Mouse (Mus musculus) embryonic facial prominence, embryonic 15.5 days (tissue): ENCODE measurements around the gene A1bg. TPM values are rescaled to one million over a fixed set of nuclear protein-coding genes. Genes with fewer than 3 reads are reported as not detected.

Experiments used
- ATAC-seq: fragments of 200-750 bp; cut with Nextera tagmentation; 2 replicates; pipeline ENCODE4 v1.8.0; 2017; ENCODE audit warnings: low read depth, moderate TSS enrichment; ENCODE audit not compliant: insufficient number of reproducible peaks, low FRiP score, low TSS enrichment
- H3K27ac ChIP-seq: fragments of 300-500 bp; sonication (generic); replicated peaks from 2 replicates; pipeline ENCODE4 v1.5.1; 2015; ENCODE audit warnings: mild to moderate bottlenecking, inconsistent platforms
- H3K27me3 ChIP-seq: fragments of 300-500 bp; sonication (generic); 2 replicates; pipeline ENCODE4 v1.6.1; 2015; ENCODE audit warnings: inconsistent platforms
- H3K36me3 ChIP-seq: fragments of 300-500 bp; sonication (generic); 2 replicates; pipeline ENCODE4 v1.6.1; 2015; ENCODE audit warnings: mild to moderate bottlenecking, inconsistent platforms
- H3K4me1 ChIP-seq: fragments of 300-500 bp; sonication (generic); 2 replicates; pipeline ENCODE4 v1.6.1; 2015; ENCODE audit warnings: inconsistent platforms
- H3K4me2 ChIP-seq: fragments of 300-500 bp; sonication (generic); replicated peaks from 2 replicates; pipeline ENCODE4 v1.6.1; 2015; ENCODE audit warnings: mild to moderate bottlenecking, inconsistent platforms
- H3K4me3 ChIP-seq: fragments of 300-500 bp; sonication (generic); replicated peaks from 2 replicates; pipeline ENCODE4 v1.5.1; 2015; ENCODE audit warnings: mild to moderate bottlenecking, inconsistent platforms
- H3K9ac ChIP-seq: fragments of 300-500 bp; sonication (generic); 2 replicates; pipeline ENCODE4 v1.6.1; 2015; ENCODE audit warnings: inconsistent platforms
- H3K9me3 ChIP-seq: fragments of 300-500 bp; sonication (generic); replicated peaks from 2 replicates; pipeline ENCODE4 v1.6.1; 2016; ENCODE audit warnings: inconsistent platforms
- WGBS: fragments of 180-500 bp; shearing (Covaris S2); methylation state at CpG from one replicate; pipeline ENCODE4 v1.1.7; 2015; 5-methylcytosine and 5-hydroxymethylcytosine counted together
- polyA plus RNA-seq: library from polyadenylated mRNA; unstranded; fragments of >200 nt; fragmentation: Nextera tagmentation; extraction: Ambion mirVana; gene quantifications from 2 replicates; pipeline ENCODE4 v1.2.1, GENCODE M21; 2015

Gene A1bg
- polyA plus RNA-seq, result not detected in 2 replicates

GRCm38 (mm10) chr15:60922912-60923311, at the start of gene A1bg:
Gene A1bg (minus strand): TSS chr15:60923012.
- Histone ChIP-seq H3K4me1 (no peaks in the 10 kb centered on the region), H3K9ac (no peak within 1 kb of the TSS), H3K27ac (no peak within 1 kb of the TSS), H3K36me3 (no peaks in the 10 kb centered on the region), H3K4me2 (no peak within 1 kb of the TSS), H3K9me3 (no peaks in the 10 kb centered on the region), H3K27me3 (no peaks in the 10 kb centered on the region), H3K4me3 (no peak within 1 kb of the TSS)
- no peak for ATAC-seq

GRCm38 (mm10) chr15:60968549-60968861, 45.7 kb upstream of the A1bg start:
- Histone ChIP-seq H3K27ac (no peak overlapping the region), H3K36me3 (no peaks in the 10 kb centered on the region), H3K9ac (no peak overlapping the region), H3K4me1 (no peaks in the 10 kb centered on the region), H3K4me3 (no peak overlapping the region), H3K9me3 (no peaks in the 10 kb centered on the region), H3K27me3 (no peaks in the 10 kb centered on the region), H3K4me2 (no peak overlapping the region)
- no peak for ATAC-seq
- 72% methylated on average over 1 of the region's 1 CpGs for WGBS

GRCm38 (mm10) chr15:60967841-60968548, 45.2 kb upstream of the A1bg start:
- WGBS, result 75% methylated on average over 9 of the region's 9 CpGs
- no peak for ATAC-seq
- no peak overlapping the region for H3K9ac ChIP-seq
- H3K4me1 ChIP-seq, result no peaks in the 10 kb centered on the region
- no peak overlapping the region for H3K4me3 ChIP-seq
- no peaks in the 10 kb centered on the region for H3K9me3 ChIP-seq
- H3K27ac ChIP-seq, result no peak overlapping the region
- no peaks in the 10 kb centered on the region for H3K27me3 ChIP-seq
- no peak overlapping the region for H3K4me2 ChIP-seq
- H3K36me3 ChIP-seq, result no peaks in the 10 kb centered on the region

GRCm38 (mm10) chr15:60925686-60926085, 2.9 kb upstream of the A1bg start:
- Histone ChIP-seq H3K4me2 (no peak overlapping the region), H3K36me3 (no peaks in the 10 kb centered on the region), H3K27ac (no peak overlapping the region), H3K27me3 (no peaks in the 10 kb centered on the region), H3K4me1 (no peaks in the 10 kb centered on the region), H3K9ac (no peak overlapping the region), H3K4me3 (no peak overlapping the region), H3K9me3 (no peaks in the 10 kb centered on the region)
- no peak for ATAC-seq
- WGBS, result 47% methylated on average over 4 of the region's 4 CpGs

GRCm38 (mm10) chr15:60903763-60904697, 18.8 kb downstream of the A1bg start:
- H3K9ac ChIP-seq, result no peak overlapping the region
- H3K4me1 ChIP-seq, result no peaks in the 10 kb centered on the region
- WGBS, result 54% methylated on average over 6 of the region's 6 CpGs
- H3K36me3 ChIP-seq, result no peaks in the 10 kb centered on the region
- no peak for ATAC-seq
- no peaks in the 10 kb centered on the region for H3K9me3 ChIP-seq
- no peak overlapping the region for H3K4me3 ChIP-seq
- no peak overlapping the region for H3K27ac ChIP-seq
- no peaks in the 10 kb centered on the region for H3K27me3 ChIP-seq
- H3K4me2 ChIP-seq, result no peak overlapping the region

- no peak overlapping the region for H3K4me3 ChIP-seq
- no peaks in the 10 kb centered on the region for H3K27me3 ChIP-seq
- 53% methylated on average over 6 of the region's 6 CpGs for WGBS
- H3K4me1 ChIP-seq, result no peaks in the 10 kb centered on the region
- no peak overlapping the region for H3K27ac ChIP-seq
- H3K36me3 ChIP-seq, result no peaks in the 10 kb centered on the region
- ATAC-seq, result no peak
- no peak overlapping the region for H3K9ac ChIP-seq
- H3K9me3 ChIP-seq, result no peaks in the 10 kb centered on the region
- no peak overlapping the region for H3K4me2 ChIP-seq
Observed at GRCm38 (mm10) chr15:60898187-60898965, 24.4 kb downstream of the A1bg start.

GRCm38 (mm10) chr15:60896040-60896439, 26.8 kb downstream of the A1bg start:
- no peak overlapping the region for H3K9ac ChIP-seq
- no peak overlapping the region for H3K27ac ChIP-seq
- H3K9me3 ChIP-seq, result no peaks in the 10 kb centered on the region
- no peak for ATAC-seq
- H3K4me2 ChIP-seq, result no peak overlapping the region
- no peaks in the 10 kb centered on the region for H3K36me3 ChIP-seq
- 0 out of 2 replicates have a peak, but pooled peaks cover 5% of the 10 kb centered on the region for H3K4me1 ChIP-seq
- no peaks in the 10 kb centered on the region for H3K27me3 ChIP-seq
- no peak overlapping the region for H3K4me3 ChIP-seq
- 77% methylated on average over 2 of the region's 2 CpGs for WGBS

GRCm38 (mm10) chr15:60892976-60893463, 29.8 kb downstream of the A1bg start:
- Histone ChIP-seq H3K27me3 (no peaks in the 10 kb centered on the region), H3K9ac (no peak overlapping the region), H3K4me2 (no peak overlapping the region), H3K36me3 (no peaks in the 10 kb centered on the region), H3K4me1 (0 out of 2 replicates have a peak, but pooled peaks cover 5% of the 10 kb centered on the region), H3K27ac (no peak overlapping the region), H3K4me3 (no peak overlapping the region), H3K9me3 (no peaks in the 10 kb centered on the region)
- 52% methylated on average over 3 of the region's 3 CpGs for WGBS
- no peak for ATAC-seq

GRCm38 (mm10) chr15:60888724-60889123, 34.1 kb downstream of the A1bg start:
- no peaks in the 10 kb centered on the region for H3K9me3 ChIP-seq
- no peak for ATAC-seq
- H3K4me3 ChIP-seq, result no peak overlapping the region
- H3K4me2 ChIP-seq, result no peak overlapping the region
- 83% methylated on average over 2 of the region's 2 CpGs for WGBS
- no peaks in the 10 kb centered on the region for H3K27me3 ChIP-seq
- no peak overlapping the region for H3K9ac ChIP-seq
- H3K36me3 ChIP-seq, result no peaks in the 10 kb centered on the region
- 0 out of 2 replicates have a peak, but pooled peaks cover 5% of the 10 kb centered on the region for H3K4me1 ChIP-seq
- H3K27ac ChIP-seq, result no peak overlapping the region

- H3K9me3 ChIP-seq, result no peaks in the 10 kb centered on the region
- H3K4me1 ChIP-seq, result no peaks in the 10 kb centered on the region
- no peak overlapping the region for H3K4me3 ChIP-seq
- no peak for ATAC-seq
- no peaks in the 10 kb centered on the region for H3K36me3 ChIP-seq
- H3K27me3 ChIP-seq, result no peaks in the 10 kb centered on the region
- H3K9ac ChIP-seq, result no peak overlapping the region
- H3K4me2 ChIP-seq, result no peak overlapping the region
- WGBS, result 79% methylated on average over 6 of the region's 6 CpGs
- no peak overlapping the region for H3K27ac ChIP-seq
Observed at GRCm38 (mm10) chr15:60875721-60876120, 47.1 kb downstream of the A1bg start.

GRCm38 (mm10) chr15:60862417-60862816, 60.4 kb downstream of the A1bg start:
- ATAC-seq, result no peak
- Histone ChIP-seq H3K27me3 (no peaks in the 10 kb centered on the region), H3K4me3 (no peak overlapping the region), H3K9me3 (no peaks in the 10 kb centered on the region), H3K4me1 (no peaks in the 10 kb centered on the region), H3K4me2 (no peak overlapping the region), H3K9ac (no peak overlapping the region), H3K27ac (no peak overlapping the region), H3K36me3 (no peaks in the 10 kb centered on the region)
- 57% methylated on average over 3 of the region's 3 CpGs for WGBS
